Mouse (Mus musculus) stomach, embryonic 16.5 days (tissue): ENCODE measurements at regions not wholly inside any gene's neighbourhood (a gene's known extent, or its start where the extent isn't known, plus 50 kb on each side); places are given as distances from the start of the nearest gene placed in this dataset.
A peak's percentile ranks its signal among the peaks of the same experiment; 100 is the strongest.

Source experiments
- ATAC-seq: fragments of 200-750 bp; cut with Nextera tagmentation; 2 replicates; pipeline ENCODE4 v1.8.0; 2017; ENCODE audit warnings: moderate number of reproducible peaks, moderate TSS enrichment; ENCODE audit not compliant: insufficient read depth, low FRiP score
- H3K27ac ChIP-seq: fragments of 300-500 bp; sonication (generic); 2 replicates; pipeline ENCODE4 v1.5.1; 2014; ENCODE audit warnings: low read length
- H3K27me3 ChIP-seq: fragments of 300-500 bp; sonication (generic); 2 replicates; pipeline ENCODE4 v1.6.1; 2014; ENCODE audit warnings: low read length, control low read depth, mixed read lengths; ENCODE audit not compliant: control insufficient read depth, insufficient read depth
- H3K36me3 ChIP-seq: fragments of 300-500 bp; sonication (generic); 2 replicates; pipeline ENCODE4 v1.6.1; 2014; ENCODE audit warnings: low read length; ENCODE audit not compliant: control insufficient read depth, insufficient read depth
- H3K4me1 ChIP-seq: fragments of 300-500 bp; sonication (generic); 2 replicates; pipeline ENCODE4 v1.6.1; 2014; ENCODE audit warnings: low read length, control low read depth, mixed read lengths; ENCODE audit not compliant: control insufficient read depth, insufficient read depth
- H3K4me2 ChIP-seq: fragments of 300-500 bp; sonication (generic); 2 replicates; pipeline ENCODE4 v1.6.1; 2014; ENCODE audit warnings: low read depth, low read length, mixed read lengths
- H3K4me3 ChIP-seq: fragments of 300-500 bp; sonication (generic); replicated peaks from 2 replicates; pipeline ENCODE4 v1.5.1; 2014; ENCODE audit warnings: mild to moderate bottlenecking, low read length
- H3K9ac ChIP-seq: fragments of 300-500 bp; sonication (generic); 2 replicates; pipeline ENCODE4 v1.6.1; 2014; ENCODE audit warnings: low read length
- H3K9me3 ChIP-seq: fragments of 300-500 bp; sonication (generic); replicated peaks from 2 replicates; pipeline ENCODE4 v1.6.1; 2016; ENCODE audit warnings: low read length, control low read depth; ENCODE audit not compliant: control insufficient read depth
- WGBS: fragments of 180-500 bp; shearing (Covaris S2); extraction: QIAGEN DNeasy Blood & Tissue Kit; methylation state at CpG from one replicate; pipeline ENCODE4 v1.1.7; 2014; 5-methylcytosine and 5-hydroxymethylcytosine counted together

DNA sequence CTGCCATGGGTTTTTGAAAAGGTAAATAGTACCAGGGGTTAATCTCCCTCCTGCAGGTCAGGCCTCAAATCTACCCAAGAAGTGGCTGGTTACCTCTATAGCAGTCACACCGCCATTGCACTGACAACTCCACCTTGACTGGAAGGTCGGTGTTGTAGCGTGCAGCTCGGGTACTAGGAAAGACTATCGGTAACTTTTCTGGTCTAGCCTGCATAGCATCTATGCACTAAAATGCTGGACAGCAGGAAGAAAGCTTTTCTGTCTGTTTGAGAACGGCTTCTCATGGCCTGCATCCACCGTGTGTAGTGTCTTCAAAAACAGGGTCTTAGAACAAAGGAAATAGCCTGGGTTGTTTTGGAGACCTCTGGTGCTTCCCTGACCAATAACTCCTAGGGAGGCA, 88.8 kb downstream of the Bms1 start:
- Histone ChIP-seq H3K9ac (no peak overlapping the region), H3K27me3 (no peaks in the 10 kb centered on the region), H3K36me3 (no peaks in the 10 kb centered on the region), H3K4me2 (no peak overlapping the region), H3K4me3 (no peak overlapping the region), H3K4me1 (no peaks in the 10 kb centered on the region), H3K9me3 (no peaks in the 10 kb centered on the region), H3K27ac (no peak overlapping the region)
- 88% methylated on average over 7 of the region's 7 CpGs for WGBS
- ATAC-seq: no peak

DNA sequence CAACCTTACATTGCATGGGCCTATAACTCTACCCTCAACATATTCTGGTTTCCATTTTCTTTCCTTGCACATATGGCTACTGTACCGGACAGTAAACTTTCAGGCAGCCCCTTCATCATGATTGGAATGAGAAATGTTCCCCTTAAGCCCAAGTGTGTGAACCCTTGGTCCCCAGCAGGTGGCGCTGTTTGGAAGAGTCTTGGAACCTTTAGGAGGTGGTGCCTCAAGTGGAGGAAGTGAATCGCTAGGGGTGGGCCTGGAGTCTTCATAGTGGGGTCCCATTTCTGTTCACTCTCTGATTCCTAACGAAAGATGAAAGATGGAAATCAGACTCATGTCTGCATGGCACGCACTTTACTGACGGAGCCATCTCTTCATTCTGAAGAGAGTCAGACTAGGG, 91.8 kb downstream of the Bms1 start:
- 77% methylated on average over 6 of the region's 6 CpGs for WGBS

DNA sequence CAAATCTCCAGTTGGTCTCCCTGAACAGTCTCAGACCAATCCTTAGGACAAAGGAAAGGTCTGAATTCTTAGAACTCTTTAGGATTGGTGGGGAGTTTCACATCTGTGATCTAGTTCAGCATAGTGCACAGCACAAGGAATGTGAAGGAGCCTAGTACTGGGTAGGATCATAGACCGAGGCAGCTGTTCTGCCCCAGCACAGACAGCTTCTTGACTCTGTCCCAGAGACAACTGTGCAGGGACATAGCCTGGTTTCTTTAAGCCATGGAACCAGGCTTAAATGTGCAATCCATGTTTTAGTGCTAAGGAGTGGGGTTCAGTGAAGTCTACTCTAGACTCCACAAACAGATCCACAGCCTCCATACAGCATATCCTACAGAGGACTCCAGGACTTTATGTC, 93.6 kb downstream of the Bms1 start:
- H3K27ac ChIP-seq: no peak overlapping the region
- no peak for ATAC-seq
- no peaks in the 10 kb centered on the region for H3K9me3 ChIP-seq
- 0 out of 2 replicates have a peak, but pooled peaks cover 3% of the 10 kb centered on the region for H3K4me1 ChIP-seq
- no peak overlapping the region for H3K9ac ChIP-seq
- no peaks in the 10 kb centered on the region for H3K36me3 ChIP-seq
- WGBS: 85% methylated on average over 1 of the region's 1 CpGs
- H3K4me2 ChIP-seq: no peak overlapping the region
- H3K27me3 ChIP-seq: no peaks in the 10 kb centered on the region
- H3K4me3 ChIP-seq: no peak overlapping the region

More for the DNA sequence above, 91.8 kb downstream of the Bms1 start:
- Histone ChIP-seq H3K4me3 (no peak overlapping the region), H3K27ac (no peak overlapping the region), H3K36me3 (no peaks in the 10 kb centered on the region), H3K9ac (no peak overlapping the region), H3K9me3 (no peaks in the 10 kb centered on the region), H3K4me1 (0 out of 2 replicates have a peak, but pooled peaks cover 3% of the 10 kb centered on the region), H3K27me3 (no peaks in the 10 kb centered on the region), H3K4me2 (no peak overlapping the region)
- no peak for ATAC-seq

DNA sequence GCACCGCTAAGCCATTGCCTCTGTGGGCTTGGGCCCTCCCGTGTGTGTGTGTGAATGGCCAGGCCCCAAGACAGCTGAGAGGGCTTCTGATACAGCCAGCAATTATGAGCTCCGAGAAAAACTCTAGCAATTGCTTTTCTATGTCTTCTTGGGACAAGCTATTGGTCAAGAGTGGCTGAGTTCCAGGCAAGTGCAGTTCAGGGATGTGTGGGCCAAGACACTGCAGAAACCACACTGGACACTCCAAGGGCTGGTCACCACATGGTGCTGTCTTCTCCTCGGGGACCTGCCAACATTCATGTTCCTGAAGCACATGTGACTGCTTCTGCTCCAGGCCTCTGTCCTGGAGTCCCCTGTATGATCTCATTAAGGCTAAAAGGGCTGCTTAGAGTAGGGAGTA, 94.7 kb downstream of the Bms1 start:
- 0 out of 2 replicates have a peak, but pooled peaks cover 3% of the 10 kb centered on the region for H3K4me1 ChIP-seq
- no peak overlapping the region for H3K27ac ChIP-seq
- no peak overlapping the region for H3K4me2 ChIP-seq
- WGBS: 59% methylated on average over 4 of the region's 4 CpGs
- H3K9ac ChIP-seq: no peak overlapping the region
- H3K9me3 ChIP-seq: no peaks in the 10 kb centered on the region
- no peaks in the 10 kb centered on the region for H3K36me3 ChIP-seq
- H3K4me3 ChIP-seq: no peak overlapping the region
- ATAC-seq: no peak
- H3K27me3 ChIP-seq: no peaks in the 10 kb centered on the region

DNA sequence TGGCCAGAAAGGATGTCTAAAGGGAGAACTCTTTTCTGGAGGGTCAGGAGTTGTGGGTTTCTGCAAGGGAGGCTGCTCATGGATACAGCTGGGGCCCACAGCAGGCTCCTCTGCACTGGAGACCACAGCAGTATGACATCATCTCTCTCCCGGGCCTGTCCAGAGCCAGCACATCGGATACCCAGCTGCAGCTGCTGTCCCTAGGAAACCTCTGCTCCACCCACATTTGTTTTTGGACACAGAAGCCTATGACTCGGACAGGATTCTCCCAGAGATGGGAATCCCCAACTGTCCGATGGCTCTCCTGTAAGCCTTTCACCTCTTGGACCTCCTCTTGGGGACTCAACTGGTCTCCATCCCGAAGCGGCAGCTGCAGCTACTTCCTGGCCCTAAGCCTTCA, 96.2 kb downstream of the Bms1 start:
- no peak overlapping the region for H3K4me2 ChIP-seq

DNA sequence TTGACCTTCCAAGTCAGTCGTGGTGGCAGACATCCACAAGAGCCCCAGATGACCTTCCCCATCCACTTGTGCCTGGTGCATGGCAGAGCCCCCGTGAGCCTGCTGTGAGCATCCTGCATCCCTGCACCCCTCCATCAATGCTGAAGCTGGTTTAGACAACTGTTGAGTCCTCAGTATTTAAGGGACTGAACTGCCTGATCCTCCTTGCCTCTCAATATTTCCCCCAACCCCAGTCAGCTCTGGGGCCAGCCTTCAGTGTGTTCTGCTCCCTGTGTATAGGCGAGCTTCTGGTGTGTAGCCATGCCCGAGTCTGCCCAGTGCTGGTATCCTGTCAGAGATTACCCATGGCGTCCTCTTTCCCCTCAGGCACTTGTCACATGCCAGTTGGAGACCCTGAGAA, 96.6 kb downstream of the Bms1 start:
- H3K9ac ChIP-seq: no peak overlapping the region
- H3K9me3 ChIP-seq: no peaks in the 10 kb centered on the region
- no peak overlapping the region for H3K4me3 ChIP-seq
- no peak overlapping the region for H3K27ac ChIP-seq
- no peaks in the 10 kb centered on the region for H3K27me3 ChIP-seq
- no peaks in the 10 kb centered on the region for H3K36me3 ChIP-seq
- H3K4me2 ChIP-seq: no peak overlapping the region
- 0 out of 2 replicates have a peak, but pooled peaks cover 3% of the 10 kb centered on the region for H3K4me1 ChIP-seq
- WGBS: 66% methylated on average over 5 of the region's 5 CpGs
- no peak for ATAC-seq

More for the DNA sequence above, 96.2 kb downstream of the Bms1 start:
- Histone ChIP-seq H3K36me3 (no peaks in the 10 kb centered on the region), H3K9ac (no peak overlapping the region), H3K27ac (no peak overlapping the region; the same call in 1 of the 2 replicates), H3K9me3 (no peaks in the 10 kb centered on the region), H3K4me1 (0 out of 2 replicates have a peak, but pooled peaks cover 3% of the 10 kb centered on the region), H3K27me3 (no peaks in the 10 kb centered on the region), H3K4me3 (no peak overlapping the region)
- 0 out of 2 replicates have a peak, but pooled peaks have one; percentile 29 for ATAC-seq
- WGBS: 63% methylated on average over 6 of the region's 6 CpGs

DNA sequence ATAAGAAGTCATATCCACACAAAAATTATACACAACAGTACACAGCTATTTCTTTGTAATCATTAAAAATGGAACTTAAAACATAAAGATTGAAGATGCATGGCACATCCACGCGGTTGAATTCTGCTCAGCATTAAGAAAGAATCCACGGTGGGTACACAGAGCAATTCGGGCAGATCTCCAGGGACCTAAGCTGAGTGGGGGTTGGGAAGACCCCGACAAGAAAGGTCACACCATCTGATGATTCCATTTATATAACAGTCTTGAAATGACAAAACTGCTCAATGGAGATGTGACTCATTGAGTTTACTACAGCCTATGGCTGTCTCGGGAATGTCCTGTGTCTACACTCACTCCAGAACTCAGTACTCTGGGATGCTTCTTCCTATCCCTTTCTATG, 97.2 kb downstream of the Bms1 start:
- H3K9me3 ChIP-seq: no peaks in the 10 kb centered on the region
- H3K4me2 ChIP-seq: no peak overlapping the region
- no peak for ATAC-seq
- H3K4me3 ChIP-seq: no peak overlapping the region
- no peak overlapping the region for H3K27ac ChIP-seq
- no peaks in the 10 kb centered on the region for H3K36me3 ChIP-seq
- 80% methylated on average over 6 of the region's 6 CpGs for WGBS
- H3K27me3 ChIP-seq: no peaks in the 10 kb centered on the region
- H3K4me1 ChIP-seq: 0 out of 2 replicates have a peak, but pooled peaks cover 3% of the 10 kb centered on the region
- H3K9ac ChIP-seq: no peak overlapping the region

DNA sequence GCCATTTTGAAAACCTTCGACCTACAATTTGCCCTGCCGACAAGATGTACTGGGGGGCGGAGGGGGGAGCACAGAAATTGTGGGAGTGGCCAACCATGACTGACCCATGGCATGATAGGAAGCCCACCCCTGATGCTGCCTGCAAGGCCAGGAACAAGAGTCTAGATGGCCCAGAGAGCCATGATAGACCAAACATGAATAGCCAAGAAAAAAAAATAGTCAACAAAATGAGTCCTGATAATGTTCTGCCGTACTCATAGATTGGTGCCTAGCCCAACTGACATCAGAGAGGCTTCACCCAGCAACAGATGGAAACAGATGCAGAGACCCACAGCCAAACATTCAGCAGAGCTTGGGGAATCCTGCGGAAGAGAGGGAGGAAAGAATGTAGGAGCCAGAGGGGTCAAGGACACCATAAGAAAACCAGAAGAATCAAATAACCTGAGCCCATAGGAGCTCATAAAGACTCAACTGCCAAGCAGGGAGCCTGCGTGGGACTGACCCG, 99.2 kb downstream of the Bms1 start:
- 80% methylated on average over 7 of the region's 7 CpGs for WGBS
- Histone ChIP-seq H3K4me3 (no peak overlapping the region), H3K9me3 (no peaks in the 10 kb centered on the region), H3K36me3 (no peaks in the 10 kb centered on the region), H3K27ac (no peak overlapping the region), H3K4me1 (0 out of 2 replicates have a peak, but pooled peaks cover 6% of the 10 kb centered on the region), H3K27me3 (no peaks in the 10 kb centered on the region), H3K9ac (no peak overlapping the region), H3K4me2 (no peak overlapping the region)
- no peak for ATAC-seq

DNA sequence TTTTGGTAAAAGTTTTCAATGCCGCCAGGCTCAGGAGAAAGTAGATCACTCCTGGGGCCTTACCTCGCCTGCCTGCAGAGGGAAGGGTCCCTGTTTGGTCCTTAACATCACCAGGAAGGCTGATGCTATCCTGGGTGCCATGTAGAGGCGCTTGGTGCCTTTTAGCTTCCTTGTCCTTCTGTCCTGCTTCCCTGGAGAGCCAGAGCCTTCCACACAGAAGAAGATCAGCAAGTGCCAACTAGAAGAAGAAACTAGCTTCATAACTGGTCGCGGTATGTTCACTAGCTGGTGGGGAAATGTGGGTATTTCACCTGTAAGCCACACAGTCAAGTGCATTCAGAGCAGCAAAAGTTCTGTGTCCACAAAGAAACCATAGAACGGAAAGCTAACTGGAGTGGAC, 103.4 kb downstream of the Bms1 start:
- no peak overlapping the region for H3K27ac ChIP-seq
- no peaks in the 10 kb centered on the region for H3K27me3 ChIP-seq
- WGBS: 85% methylated on average over 6 of the region's 6 CpGs
- 0 out of 2 replicates have a peak, but pooled peaks cover 3% of the 10 kb centered on the region for H3K4me1 ChIP-seq
- H3K4me2 ChIP-seq: no peak overlapping the region
- H3K9me3 ChIP-seq: no peaks in the 10 kb centered on the region
- H3K9ac ChIP-seq: no peak overlapping the region
- no peak overlapping the region for H3K4me3 ChIP-seq
- ATAC-seq: no peak
- H3K36me3 ChIP-seq: no peaks in the 10 kb centered on the region
